Mouse (Mus musculus) heart, postnatal 10 days (tissue): Measurements from ENCODE around the gene Klf14. TPM values are rescaled to one million over a fixed set of nuclear protein-coding genes. Genes with fewer than 3 reads are reported as not detected.

Source experiments
- total RNA-seq, 2 experiments: library from RNA; stranded (reverse); gene quantifications; 2 replicates each; pipeline ENCODE4 v1.2.3; 2021

Gene Klf14
- total RNA-seq, 2 experiments from 2014 or later = 0.72 to 0.89 TPM

Other genes starting within 250 kb of the Klf14 start
- gene Mest, start 235.5 kb downstream of the Klf14 start, total RNA-seq = 100 to 1,000 TPM; 192 to 215 TPM
- gene Copg2, start 62.3 kb downstream of the Klf14 start, total RNA-seq = 10 to 100 TPM; 47.3 to 57.2 TPM
- under 1 TPM in 1 of 2 experiments, not detected in 1; 0.30 TPM for gene Tsga13, start 43.5 kb downstream of the Klf14 start, total RNA-seq